Mouse (Mus musculus): ENCODE results near the gene Cep95.
A peak's percentile ranks its signal among the peaks of the same experiment; 100 is the strongest.
"Not testable (repeated sequence)": the region's sequence is repeated elsewhere in the genome, so short reads cannot be mapped to it uniquely, and the experiment has no call there.

Cep95 gene

DNA sequence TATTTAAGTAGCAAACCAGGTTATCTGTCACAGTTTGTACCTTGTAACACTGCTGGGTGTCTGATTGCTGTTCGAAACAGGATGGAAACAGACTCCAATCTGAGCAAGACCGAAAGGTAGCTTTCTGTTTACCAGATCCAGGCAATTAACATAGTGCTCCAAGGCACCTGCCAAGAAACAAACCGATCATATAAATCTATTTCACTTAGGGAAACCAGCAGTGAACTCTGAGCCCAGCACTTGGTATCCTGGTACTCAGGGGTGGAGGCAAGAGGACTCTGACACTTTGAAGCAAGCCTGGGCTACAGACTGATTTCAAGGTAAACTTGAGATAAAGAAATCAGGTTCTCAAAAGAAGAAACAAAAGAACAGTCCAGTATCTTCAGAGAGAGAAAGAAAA, 11.7 kb upstream of the Cep95 start:
- peak; percentile 34 to 60 for DNase-seq

DNA sequence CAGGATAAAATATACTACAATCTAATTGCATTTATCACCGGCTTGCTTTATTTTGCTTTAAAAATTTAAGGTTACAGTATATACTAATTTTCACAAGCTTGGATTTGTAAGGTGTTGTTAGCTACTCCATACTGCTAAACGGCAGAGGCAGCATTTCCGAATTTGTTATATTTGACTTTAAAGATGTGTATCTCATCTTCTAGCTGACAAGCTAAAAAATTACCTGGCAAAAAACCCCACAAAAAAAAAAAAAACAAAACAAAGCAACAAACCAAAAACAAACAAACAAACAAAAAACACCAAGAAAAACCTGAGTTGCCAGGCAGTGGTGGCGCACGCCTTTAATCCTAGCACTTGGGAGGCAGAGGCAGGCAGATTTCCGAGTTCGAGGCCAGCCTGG, 10.9 kb upstream of the Cep95 start:
- no peak for DNase-seq

DNA sequence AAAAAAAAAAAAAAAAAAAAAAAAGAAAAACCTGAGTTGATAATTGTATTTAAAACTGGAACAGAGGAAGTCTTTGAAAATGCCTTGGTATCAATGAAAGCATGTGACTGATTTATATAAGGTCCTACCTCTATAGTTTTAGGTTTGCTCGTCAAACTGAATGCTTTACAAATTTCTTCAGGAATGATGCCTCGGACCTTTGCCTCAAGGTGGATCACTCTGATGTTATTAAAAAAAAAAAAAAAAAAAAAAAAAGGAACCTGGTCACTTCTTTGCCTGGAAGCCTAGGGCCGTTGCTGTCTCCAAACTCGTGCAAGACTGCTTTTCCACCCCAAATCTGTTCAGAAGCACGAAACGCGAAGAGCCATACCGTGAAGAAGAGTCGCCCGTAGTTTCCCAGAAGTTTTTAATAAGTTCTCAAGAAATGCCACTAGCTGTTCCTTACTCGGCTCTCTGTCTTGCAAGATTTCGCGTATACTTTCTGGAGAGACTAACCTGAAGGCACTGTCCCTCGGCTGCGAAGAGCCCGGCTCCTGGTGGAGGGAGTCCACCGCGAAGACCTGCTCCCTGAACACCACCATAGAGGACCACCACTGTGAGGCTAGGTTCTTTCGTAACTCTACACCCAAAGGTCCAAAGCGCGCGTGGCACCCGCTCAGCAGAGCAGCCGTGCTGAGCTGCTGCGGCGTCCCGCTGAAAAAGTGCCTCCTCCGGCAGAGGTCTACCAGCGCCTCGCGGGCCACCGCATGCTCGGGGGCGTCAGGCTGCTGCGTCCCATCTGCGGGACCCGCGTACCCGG, 10.3 kb upstream of the Cep95 start:
- no peak for DNase-seq

DNA sequence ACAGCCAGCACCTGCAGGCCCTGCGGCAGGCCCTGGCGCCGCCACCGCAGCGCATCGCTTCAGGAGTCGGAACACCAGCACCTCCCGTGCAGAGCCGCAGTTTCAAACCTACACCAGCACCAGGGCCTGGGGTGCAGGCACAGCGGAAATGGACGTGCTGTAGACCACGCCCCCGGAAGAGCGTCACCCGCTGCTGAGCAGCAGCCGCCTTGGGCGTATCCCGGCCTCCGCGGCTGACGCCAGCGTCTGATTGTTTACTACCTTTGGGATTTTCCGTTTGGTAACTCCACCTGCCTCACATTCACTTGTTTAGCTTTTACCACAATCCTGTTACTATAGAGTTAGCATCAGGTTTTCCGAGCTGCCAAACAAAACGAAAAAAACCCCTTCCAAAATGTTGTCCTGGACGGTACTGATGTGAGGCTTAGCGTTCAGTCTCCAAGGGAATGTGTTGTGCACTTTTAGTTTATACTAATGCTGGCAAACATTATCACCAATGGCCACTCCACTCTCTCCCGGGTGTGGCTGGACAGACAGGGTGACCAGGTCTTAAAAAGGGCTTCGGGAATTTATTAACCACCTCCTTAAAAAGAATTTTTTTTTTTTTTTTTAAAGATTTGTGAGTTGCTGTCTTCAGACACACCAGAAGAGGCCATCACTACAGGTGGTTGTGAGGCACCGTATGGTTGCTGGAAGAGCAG, 9.5 kb upstream of the Cep95 start, which contains the start of gene Polg2:
Gene Polg2, minus strand, starts transcription at position 150 of the 701 bp plus-strand sequence.
- peak; percentile 93 to 97 for DNase-seq

DNA sequence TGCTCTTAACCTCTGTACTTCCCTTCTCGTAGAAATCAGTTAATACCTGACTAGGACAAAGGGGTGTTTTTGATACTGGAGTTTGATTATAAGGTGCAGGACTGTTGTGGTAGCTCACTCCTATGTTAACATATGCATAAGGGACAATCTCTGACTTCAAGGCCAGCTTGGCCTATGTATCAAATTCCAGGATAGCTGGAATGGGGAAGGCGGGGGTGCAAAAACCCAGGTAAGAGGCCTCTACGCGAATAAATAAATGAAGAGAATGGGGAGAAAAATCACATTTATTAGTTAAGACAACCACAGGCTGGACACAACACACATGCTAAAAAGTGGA, 9.0 kb upstream of the Cep95 start:
- no peak for DNase-seq

DNA sequence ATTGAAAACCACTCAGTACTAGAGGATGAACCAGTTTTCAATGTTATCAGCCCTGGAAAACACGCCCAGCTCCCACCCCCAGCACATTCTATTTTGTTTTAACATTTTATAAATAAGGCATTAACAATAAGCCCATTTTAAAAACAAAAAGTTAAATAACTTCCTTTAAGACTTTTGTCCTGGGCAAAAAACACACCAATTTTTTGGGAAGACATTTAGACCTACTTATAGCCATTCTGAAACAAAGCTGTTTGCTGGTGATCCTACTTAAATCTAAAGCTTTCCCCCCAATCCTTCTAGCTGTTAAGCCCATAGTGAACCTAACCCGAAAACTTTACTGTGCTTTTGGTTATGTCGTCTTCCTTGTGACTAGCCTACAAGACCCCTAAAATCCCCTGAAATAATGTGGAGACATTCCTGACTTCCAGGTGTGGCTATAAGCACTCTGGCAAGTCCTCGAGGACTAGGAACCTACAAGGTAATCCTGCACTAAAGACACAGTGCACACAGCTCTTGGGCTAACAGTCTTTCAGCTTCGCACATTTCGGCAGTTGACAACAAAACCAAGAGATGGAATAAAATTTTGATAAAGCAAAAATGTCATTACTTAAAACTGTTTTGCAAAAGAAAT, 8.3 kb upstream of the Cep95 start:
- no peak for DNase-seq

DNA sequence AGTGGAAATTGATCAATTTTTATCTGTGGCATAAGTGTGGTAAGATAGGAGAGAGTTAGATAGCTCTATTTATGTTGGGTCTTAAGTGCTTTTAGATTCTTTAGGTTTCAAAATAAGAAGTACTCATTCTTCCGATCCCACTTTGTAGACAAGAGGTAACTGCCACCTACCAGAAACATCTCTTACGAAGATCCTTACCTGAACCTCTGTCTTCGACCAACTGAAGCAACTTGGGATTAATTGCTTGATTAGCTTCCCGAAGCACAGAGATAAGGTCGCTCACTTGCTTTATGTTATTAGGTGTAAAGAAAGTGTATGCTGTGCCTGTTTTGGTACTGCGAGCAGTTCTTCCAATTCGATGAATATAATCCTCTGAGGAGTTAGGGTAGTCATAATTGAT, 6.8 kb upstream of the Cep95 start:
- not testable (repeated sequence) for DNase-seq

DNA sequence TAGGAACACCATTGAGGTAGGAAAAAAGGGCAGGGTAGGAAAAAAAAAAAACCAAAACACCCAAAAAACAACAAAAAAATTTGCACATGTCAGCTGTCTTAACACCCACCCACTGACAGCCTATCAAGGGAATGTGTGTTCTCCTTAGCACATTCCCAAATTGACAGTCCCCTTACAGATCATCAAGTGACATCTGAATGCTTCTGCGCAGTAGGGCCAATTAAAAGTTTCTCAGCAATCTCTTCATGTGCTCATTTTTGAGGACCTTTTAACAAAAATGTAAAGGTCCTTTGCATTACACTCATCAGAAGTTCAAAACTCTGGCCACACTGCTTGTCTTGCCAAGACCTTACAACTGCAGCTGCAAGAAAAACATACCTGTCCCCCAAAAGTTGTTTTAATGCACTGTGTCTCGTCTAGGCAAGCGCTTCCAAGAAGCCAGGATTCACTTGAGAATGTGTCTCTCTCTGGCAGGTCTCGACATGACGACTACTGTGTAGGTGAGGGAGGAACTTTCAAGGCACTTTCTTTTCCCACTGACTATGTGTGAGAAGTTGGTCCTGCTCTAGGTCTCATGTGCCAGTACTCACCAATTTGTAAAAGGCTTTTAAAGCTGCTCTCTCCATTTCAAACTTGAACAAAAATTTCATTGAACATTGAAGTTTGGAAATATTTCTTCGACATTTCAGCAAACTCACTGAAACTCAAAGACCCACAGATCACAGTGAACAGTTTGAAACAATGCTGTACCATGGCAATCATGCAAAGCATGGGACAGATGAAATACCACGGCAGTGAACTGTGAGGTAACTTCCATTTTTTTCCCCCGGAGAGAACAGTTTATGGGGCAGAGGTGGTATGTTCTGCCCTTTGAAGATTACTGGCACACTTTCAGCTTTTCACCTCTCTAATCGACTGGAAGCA, 5.9 kb upstream of the Cep95 start:
- no peak for DNase-seq

DNA sequence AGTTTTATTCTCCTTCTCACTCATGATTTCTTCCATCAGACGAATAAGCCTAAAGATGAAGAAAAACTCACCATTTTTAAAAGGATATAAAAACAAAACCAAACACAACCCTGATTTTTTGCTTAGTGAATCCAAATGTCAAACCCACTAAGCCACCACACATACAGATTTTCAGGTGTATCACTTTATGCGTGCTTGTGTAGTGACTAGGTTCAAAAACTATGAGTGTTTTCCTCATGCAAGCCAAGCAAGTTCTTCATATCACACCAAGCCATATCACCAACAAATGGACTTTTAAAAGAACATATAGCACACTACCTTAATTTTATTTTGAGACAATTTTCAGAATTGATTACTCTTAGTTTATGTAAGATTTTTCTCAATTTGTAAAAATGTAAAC, 4.6 kb upstream of the Cep95 start:
- no peak for DNase-seq

DNA sequence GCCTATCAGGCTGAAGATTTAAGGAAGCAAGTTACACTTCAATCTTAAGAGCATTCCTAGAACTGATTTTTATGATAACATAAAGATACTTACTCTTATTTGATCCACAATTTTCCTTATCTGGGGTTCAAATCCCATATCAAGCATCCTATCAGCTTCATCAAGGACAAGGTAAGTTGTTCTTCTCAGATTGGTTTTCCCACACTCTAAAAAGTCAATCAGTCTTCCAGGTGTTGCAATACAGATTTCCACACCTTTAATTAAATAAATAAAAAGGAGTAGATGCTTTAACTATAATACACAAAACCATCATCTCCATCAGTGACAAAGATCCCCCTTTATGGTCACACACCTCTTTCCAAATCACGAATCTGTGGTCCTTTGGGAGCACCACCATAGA, 4.0 kb upstream of the Cep95 start:
- no peak for DNase-seq

DNA sequence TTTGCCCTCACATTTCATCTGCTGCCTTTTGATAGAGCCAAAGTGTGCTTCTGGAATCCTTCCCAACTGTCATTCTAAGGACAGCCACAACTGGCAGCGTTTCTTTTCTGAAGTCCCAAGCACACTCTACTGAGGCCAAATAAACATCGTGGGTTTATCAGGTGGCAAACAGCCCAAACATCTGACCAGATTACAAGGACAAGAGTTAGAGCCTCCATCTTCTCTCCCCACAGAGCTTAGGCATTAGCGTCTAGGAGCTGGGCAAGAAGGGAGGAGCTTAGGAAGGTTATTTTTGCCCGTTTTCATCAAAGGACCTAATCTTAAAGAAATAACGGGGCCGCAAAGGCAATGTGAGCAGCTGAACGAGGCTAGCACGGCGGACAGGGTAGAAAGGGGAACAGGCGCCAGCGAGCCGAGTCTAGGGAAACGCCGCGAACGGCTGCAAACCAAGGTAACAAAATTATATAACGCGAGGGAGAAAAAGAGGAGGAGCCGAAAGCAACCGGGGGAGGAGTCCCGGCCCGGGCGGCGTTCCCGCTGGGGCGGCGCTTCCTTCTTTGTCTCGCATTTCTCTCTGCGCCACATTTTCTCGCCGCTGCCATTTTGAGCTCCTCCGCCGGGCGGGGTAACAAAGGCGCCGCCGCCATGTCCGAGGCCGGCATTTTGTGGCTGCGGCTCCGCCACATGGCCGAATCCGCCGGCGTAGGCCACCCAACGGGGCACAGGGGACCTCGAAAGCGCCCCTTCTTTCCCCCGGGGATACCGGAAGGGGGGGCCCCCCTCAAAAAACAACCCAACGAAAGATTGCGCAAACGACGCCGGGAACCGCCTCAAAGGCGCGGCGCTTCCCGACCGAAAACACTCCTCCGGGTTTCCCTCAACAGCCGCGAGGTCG, 1.7 kb upstream of the Cep95 start:
- peak; percentile 94 to 96 for DNase-seq

DNA sequence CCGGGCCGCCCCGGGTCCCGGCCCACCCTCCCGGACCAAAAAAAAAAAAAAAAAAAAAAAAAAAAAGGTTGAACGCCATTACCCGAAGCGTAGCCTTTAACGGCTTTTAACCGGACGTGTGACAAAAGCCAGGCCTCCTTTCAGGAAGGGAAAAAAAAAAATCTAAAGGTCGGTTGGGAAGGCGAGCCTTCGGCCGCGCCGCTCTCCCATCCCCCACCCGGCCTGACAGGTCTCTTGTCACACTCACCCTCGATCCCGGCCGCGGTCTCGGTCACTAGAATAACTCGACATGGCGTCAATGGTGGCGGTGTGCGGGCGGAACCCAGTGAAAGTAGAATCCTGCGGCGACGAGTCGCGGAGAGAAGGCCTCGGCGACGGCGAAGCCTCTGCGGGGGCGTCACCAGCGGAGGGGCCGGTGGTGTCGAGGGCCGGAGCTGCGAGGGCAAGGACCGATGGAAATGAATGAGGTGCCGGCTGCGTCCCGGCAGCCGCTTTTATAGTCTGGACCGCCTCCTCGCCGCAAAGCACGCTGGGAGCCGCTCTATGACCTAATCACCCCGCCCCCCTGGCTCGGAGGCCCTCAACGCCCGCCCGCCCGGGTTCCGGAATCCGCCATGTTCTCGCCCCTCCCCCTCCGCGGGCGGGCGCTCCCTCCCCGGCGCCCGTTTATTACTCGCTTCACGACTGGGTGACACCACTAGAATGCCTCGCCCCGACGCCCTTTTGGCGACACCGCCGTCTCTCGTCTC, 852 bp upstream of the Cep95 start:
- peak; percentile 99 to 100 for DNase-seq

DNA sequence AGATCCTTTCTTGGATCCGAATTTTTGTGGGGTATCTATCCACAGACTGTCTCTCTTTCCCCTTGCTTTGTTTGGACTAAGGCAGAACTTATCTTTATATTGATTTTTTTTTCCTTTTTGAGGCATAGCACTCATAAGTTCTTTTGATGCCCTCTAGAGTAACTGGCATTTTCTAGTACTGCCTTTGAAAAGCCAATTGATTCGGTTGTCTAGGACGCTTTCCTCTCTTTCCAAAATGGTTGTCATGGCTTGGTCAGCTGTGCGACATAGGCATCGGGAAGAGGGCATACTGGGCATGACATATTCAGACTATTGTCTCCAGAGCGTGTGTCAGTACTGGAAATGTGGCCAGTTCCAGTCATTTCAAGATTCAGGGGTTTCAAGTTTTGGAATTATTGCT, 597 bp downstream of the Cep95 start:
- no peak for DNase-seq

DNA sequence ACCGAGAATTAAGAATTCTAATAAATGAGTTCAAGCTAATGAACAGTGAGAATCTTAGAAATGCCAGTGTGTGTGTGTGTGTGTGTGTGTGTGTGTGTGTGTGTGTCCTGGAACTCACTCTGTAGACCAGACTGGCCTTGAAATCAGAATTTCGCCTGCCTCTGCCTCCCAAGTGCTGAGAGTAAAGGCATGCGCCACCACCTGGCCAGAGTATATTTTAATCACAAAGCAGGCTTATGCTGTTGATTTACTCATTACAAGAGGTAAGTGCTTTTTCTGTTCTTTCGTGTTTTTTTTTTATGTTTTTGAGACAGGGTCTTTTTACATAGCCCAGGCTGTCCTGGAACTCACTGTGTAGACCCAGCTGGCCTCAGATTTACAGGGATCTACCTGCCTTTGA, 4.8 kb downstream of the Cep95 start:
- DNase-seq, result no peak

DNA sequence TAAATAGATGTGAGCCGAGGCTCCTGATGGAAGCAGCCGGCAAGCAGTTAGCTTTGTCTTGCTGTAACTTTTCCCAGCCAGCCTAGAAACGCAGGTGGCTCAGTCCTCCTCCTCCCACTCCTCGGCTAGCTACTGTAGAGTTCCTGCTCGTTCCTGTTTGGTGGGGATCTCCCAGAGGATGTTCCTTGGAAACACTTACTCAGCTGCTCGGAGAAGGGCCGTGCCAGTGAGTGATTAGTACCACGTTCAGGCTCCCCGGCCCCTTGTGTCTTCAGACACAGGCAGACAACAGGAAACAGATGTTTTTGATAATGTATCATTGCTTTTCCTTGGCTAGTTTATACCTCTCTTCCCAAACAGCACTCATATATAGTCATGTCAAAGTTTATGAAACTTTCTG, 6.6 kb downstream of the Cep95 start:
- DNase-seq, result no peak

DNA sequence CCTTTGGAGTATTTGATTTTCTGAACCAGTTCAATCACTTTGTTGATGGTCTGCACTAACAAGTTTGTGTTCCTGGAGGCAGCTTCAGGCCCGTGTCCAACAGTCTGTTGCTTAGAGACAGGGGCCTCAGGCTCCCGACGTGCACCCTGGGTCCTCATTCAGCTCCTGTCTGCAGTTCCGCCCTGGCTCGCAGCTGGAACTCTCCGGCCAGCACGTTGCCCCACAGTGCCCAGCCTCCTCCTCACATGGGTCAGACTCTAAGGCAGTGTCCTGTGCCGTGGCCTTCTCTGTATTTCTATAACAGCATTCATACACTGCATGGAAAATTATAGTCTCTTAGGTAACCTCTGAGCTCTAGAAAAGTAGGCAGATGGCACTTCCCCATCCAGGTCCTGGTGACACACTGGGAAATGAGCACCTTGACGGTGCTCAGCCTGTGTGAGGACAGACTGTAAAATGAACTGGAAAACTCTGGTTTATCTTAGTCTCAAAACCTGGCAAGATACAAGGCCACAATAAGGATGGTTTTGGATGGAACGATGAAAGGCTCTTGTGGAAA, 13.1 kb downstream of the Cep95 start:
- DNase-seq, result no peak

DNA sequence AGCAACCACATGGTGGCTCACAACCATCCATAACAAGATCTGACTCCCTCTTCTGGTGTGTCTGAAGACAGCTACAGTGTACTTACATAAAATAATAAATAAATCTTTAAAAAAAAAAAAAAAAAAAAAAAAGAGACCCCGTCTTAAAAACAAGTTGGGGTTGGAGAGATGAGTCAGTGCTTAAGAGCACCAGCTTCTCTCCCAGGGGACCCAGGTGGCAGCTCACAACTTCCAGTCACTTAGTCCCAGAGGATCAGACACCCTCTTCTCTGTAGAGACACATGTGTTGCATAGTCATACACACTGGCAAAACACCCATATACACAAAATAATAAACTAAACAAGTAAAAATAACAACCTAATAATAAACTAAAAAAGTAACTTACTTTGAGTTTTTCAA, 18.4 kb downstream of the Cep95 start:
- not testable (repeated sequence) for DNase-seq

DNA sequence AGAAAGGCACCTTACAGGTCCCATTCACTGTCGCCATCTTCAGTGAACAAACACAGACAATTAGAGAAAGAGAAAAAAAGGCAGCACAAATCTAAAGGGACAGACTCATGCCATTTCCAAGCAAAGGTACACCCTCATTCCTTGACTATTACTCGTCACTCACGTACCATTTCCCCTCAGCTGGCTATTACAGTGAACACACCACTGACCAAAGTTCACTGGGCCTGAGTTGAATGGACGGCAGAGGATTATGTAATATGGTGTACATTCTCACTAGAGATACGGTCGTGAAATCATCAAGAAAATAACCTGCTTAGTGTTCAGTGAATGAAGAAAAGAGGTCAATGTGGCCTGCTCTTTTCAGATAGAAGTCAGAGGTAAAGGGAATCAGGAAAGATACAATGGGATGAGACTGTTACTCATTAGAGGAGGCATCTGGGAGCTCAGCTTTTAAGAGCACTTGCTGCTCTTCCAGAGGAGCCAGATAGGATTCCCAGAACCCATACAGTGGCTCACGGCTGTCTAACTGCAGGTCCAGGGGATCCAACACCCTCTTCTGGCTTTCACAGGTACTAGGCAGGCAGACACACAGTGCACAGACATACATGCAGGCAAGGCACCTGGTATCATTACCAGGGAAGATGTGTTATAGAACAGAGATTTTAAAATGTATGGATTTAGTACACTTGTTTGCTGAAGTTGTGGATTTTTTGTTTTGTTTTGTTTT, 23.5 kb downstream of the Cep95 start:
- peak; percentile 24 to 60 for DNase-seq

DNA sequence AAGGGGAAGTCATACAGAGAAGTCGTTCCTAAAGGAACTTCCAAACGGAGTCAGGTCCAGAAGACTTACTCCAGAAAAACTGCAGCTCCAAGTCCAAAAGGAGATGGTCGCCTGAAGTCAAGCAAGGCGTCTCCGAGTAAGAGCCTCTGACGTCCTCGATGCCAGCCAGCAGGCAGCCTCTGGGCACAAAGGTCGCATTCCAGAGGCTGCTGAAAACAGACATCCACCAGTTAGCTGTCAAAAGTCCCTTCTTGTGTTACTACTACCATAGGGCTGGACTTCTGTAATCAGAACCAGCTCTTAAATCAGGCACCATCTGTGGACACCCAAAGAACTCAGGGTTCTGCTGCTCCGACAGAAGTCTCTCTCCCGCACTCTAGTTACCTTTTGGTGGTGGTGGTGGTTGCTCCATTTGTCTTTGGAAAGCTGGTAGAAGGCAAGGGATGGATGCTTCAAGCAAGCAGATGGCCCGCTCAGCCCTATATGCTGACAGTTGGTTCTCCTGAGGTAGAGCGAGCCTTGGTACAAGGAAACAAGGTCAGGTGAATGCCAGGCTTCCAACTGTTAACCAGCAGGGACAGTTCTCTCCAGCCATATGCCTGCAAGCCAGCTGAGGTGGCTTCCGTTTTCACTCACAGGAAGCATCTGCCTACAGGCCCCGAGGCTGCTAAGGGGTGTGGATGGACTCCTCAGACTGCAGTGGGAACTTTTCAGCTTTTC, 25.7 kb downstream of the Cep95 start:
- peak; percentile 58 to 86 for DNase-seq
